Mouse (Mus musculus) brain, embryonic 14.5 days (tissue): ENCODE data around the gene Zbtb6.

ENCODE experiments used
- CTCF ChIP-seq: fragments of 200-500 bp; IDR thresholded peaks from 2 replicates; pipeline ENCODE4 v1.5.1; 2012; ENCODE audit warnings: inconsistent platforms, mild to moderate bottlenecking, moderate library complexity, borderline replicate concordance; ENCODE audit not compliant: insufficient read depth, insufficient read length; ENCODE audit errors: extremely low read depth
- POLR2A ChIP-seq: fragments of 200-500 bp; IDR thresholded peaks from 2 replicates; pipeline ENCODE4 v1.6.1; 2012; ENCODE audit warnings: mild to moderate bottlenecking, inconsistent platforms, borderline replicate concordance; ENCODE audit not compliant: poor library complexity, insufficient read depth, insufficient read length, severe bottlenecking; ENCODE audit errors: extremely low read depth

GRCm38 (mm10) chr2:37460707-37461106 lies 17.7 kb upstream of the Zbtb6 start:
- TF ChIP-seq CTCF (no peak), POLR2A (no peak)
